Mouse (Mus musculus) thymus, adult 2 months (tissue): ENCODE measurements around the gene Plekhg6. TPM values are rescaled to one million over a fixed set of nuclear protein-coding genes. Genes with fewer than 3 reads are reported as not detected.
A peak's percentile ranks its signal among the peaks of the same experiment; 100 is the strongest.

Experiments used
- DNase-seq: peaks from one replicate; pipeline ENCODE4 v3.0.0; 2021
- H3K27ac ChIP-seq: fragments of 200-500 bp; 2 replicates; pipeline ENCODE4 v1.5.1; 2012; ENCODE audit warnings: low read length, control low read depth; ENCODE audit not compliant: control insufficient read depth, insufficient read depth
- H3K27me3 ChIP-seq: fragments of 200-500 bp; 2 replicates; pipeline ENCODE4 v1.6.1; 2012; ENCODE audit warnings: mild to moderate bottlenecking, low read length, moderate library complexity, mixed read lengths; ENCODE audit not compliant: control insufficient read depth, insufficient read depth
- H3K36me3 ChIP-seq: fragments of 200-500 bp; 2 replicates; pipeline ENCODE4 v1.6.1; 2012; ENCODE audit warnings: mild to moderate bottlenecking, low read length, moderate library complexity; ENCODE audit not compliant: control insufficient read depth, insufficient read depth
- H3K4me1 ChIP-seq: fragments of 200-500 bp; replicated peaks from 2 replicates; pipeline ENCODE4 v1.6.1; 2012; ENCODE audit warnings: low read length; ENCODE audit not compliant: control insufficient read depth, insufficient read depth
- H3K4me3 ChIP-seq: fragments of 200-500 bp; 2 replicates; pipeline ENCODE4 v1.5.1; 2012; ENCODE audit warnings: mild to moderate bottlenecking, low read length, control low read depth, moderate library complexity; ENCODE audit not compliant: control insufficient read depth, insufficient read depth
- CTCF ChIP-seq: fragments of 200-500 bp; IDR thresholded peaks from 2 replicates; pipeline ENCODE4 v1.5.1; 2012; ENCODE audit warnings: mild to moderate bottlenecking, control low read depth, low read length, moderate library complexity, borderline replicate concordance; ENCODE audit not compliant: control insufficient read depth, poor library complexity, insufficient read depth; ENCODE audit errors: extremely low read depth
- POLR2A ChIP-seq: fragments of 200-500 bp; IDR thresholded peaks from 2 replicates; pipeline ENCODE4 v1.6.1; 2012; ENCODE audit warnings: mild to moderate bottlenecking, low read length, control low read depth, moderate library complexity; ENCODE audit not compliant: control insufficient read depth, poor library complexity, insufficient read depth; ENCODE audit errors: extremely low read depth
- WGBS: fragments of 180-500 bp; shearing (Covaris S2); methylation state at CpG from one replicate; pipeline ENCODE4 v1.1.7; 2018; 5-methylcytosine and 5-hydroxymethylcytosine counted together
- polyA plus RNA-seq: library from polyadenylated mRNA; depleted of rRNA; stranded (reverse); fragments of >200 nt; gene quantifications from 2 replicates; pipeline ENCODE4 v1.2.3, GENCODE M21; 2012

Gene Plekhg6
- polyA plus RNA-seq, 1 experiment: 2.5 TPM

- Histone ChIP-seq H3K27me3 (no peaks in the 10 kb centered on the region), H3K27ac (peak overlapping the region; percentile 13; the same call in 1 of the 2 replicates), H3K4me1 (peaks cover 22% of the 10 kb centered on the region), H3K36me3 (no peaks in the 10 kb centered on the region), H3K4me3 (no peak overlapping the region)
- DNase-seq: no peak
- WGBS: 35% methylated on average over 3 of the region's 3 CpGs
- no peak for TF ChIP-seq CTCF
- no peak for TF ChIP-seq POLR2A
These were observed 42.5 kb upstream of the Plekhg6 start for GRCm38 (mm10) chr6:125423099-125423498.

GRCm38 (mm10) chr6:125422051-125422822 lies 41.6 kb upstream of the Plekhg6 start:
- TF ChIP-seq CTCF (no peak), POLR2A (no peak)
- no peak overlapping the region for H3K4me3 ChIP-seq
- WGBS: 20% methylated on average over 18 of the region's 20 CpGs
- peaks cover 22% of the 10 kb centered on the region for H3K4me1 ChIP-seq
- DNase-seq: peak; percentile 91
- H3K27me3 ChIP-seq: no peaks in the 10 kb centered on the region
- no peak overlapping the region for H3K27ac ChIP-seq
- H3K36me3 ChIP-seq: no peaks in the 10 kb centered on the region

- Histone ChIP-seq H3K36me3 (no peaks in the 10 kb centered on the region), H3K4me3 (no peak overlapping the region), H3K27ac (no peak overlapping the region), H3K4me1 (peaks cover 16% of the 10 kb centered on the region), H3K27me3 (no peaks in the 10 kb centered on the region)
- DNase-seq: no peak
- WGBS: 91% methylated on average over 16 of the region's 16 CpGs
- TF ChIP-seq POLR2A (no peak), CTCF (no peak)
These were observed 40.0 kb upstream of the Plekhg6 start for GRCm38 (mm10) chr6:125420458-125421063.

- TF ChIP-seq CTCF: peak; percentile 84; the same call in 1 of the 2 replicates
- no peak for TF ChIP-seq POLR2A
These were observed 38.2 kb upstream of the Plekhg6 start for GRCm38 (mm10) chr6:125418744-125419143.

GRCm38 (mm10) chr6:125413326-125413725 lies 32.7 kb upstream of the Plekhg6 start:
- H3K4me3 ChIP-seq: no peak overlapping the region
- TF ChIP-seq POLR2A (no peak), CTCF (no peak)
- H3K36me3 ChIP-seq: no peaks in the 10 kb centered on the region
- no peaks in the 10 kb centered on the region for H3K4me1 ChIP-seq
- no peak overlapping the region for H3K27ac ChIP-seq
- no peak for DNase-seq
- no peaks in the 10 kb centered on the region for H3K27me3 ChIP-seq
- WGBS: 89% methylated on average over 9 of the region's 9 CpGs

More at GRCm38 (mm10) chr6:125418744-125419143, 38.2 kb upstream of the Plekhg6 start:
- no peaks in the 10 kb centered on the region for H3K36me3 ChIP-seq
- peaks cover 9% of the 10 kb centered on the region for H3K4me1 ChIP-seq
- 14% methylated on average over 9 of the region's 9 CpGs for WGBS
- H3K4me3 ChIP-seq: no peak overlapping the region
- no peak overlapping the region for H3K27ac ChIP-seq
- DNase-seq: peak; percentile 77
- no peaks in the 10 kb centered on the region for H3K27me3 ChIP-seq

- WGBS: 96% methylated on average over 6 of the region's 6 CpGs
- H3K27ac ChIP-seq: no peak overlapping the region
These were observed 31.1 kb upstream of the Plekhg6 start for GRCm38 (mm10) chr6:125411661-125412060.

More at GRCm38 (mm10) chr6:125411661-125412060, 31.1 kb upstream of the Plekhg6 start:
- Histone ChIP-seq H3K4me3 (no peak overlapping the region), H3K4me1 (no peaks in the 10 kb centered on the region), H3K36me3 (no peaks in the 10 kb centered on the region), H3K27me3 (no peaks in the 10 kb centered on the region)
- no peak for DNase-seq
- TF ChIP-seq POLR2A: no peak
- no peak for TF ChIP-seq CTCF
